Comparison of ENCODE assay signal across 8 mouse cellular contexts in genomic region chr5:120710826-120711248, GRCm38 (mm10). TPM values are rescaled to one million over a fixed set of nuclear protein-coding genes. Genes with fewer than 3 reads are reported as not detected.
DNase-seq lines count a peak whose midpoint lies in the region; ATAC-seq and TF ChIP-seq lines count a peak whose summit lies in the region.

No protein-coding gene starts in this region.

- WGBS in liver, adult 2 months, result 5% methylated on average over 34 of the region's 34 CpGs
- 1% methylated on average over 34 of the region's 34 CpGs for WGBS in hindbrain, embryonic 10.5 days
- under 1% methylated on average over 34 of the region's 34 CpGs for WGBS in midbrain, embryonic 15.5 days

- no peak for TF ChIP-seq POLR2A in liver, adult 2 months (IDR thresholded peaks at IDR 0.05; ENCODE audit: extremely low read depth, insufficient read depth, low read length)

- TF ChIP-seq CTCF in liver, adult 2 months (IDR thresholded peaks at IDR 0.05; ENCODE audit: low read depth, low read length), result no peak

- no peaks in the 10 kb centered on the region for H3K9me3 ChIP-seq in hindbrain, embryonic 10.5 days
- no peaks in the 10 kb centered on the region for H3K9me3 ChIP-seq in midbrain, embryonic 15.5 days

- H3K9ac ChIP-seq in liver, adult 2 months (ENCODE audit: low read depth, low read length), result no peak overlapping the region
- peak overlapping the region; percentile 98 for H3K9ac ChIP-seq in midbrain, embryonic 15.5 days

- H3K79me2 ChIP-seq in liver, adult 2 months (ENCODE audit: control insufficient read depth, insufficient read depth, low read length), result no peaks in the 10 kb centered on the region

- no peaks in the 10 kb centered on the region for H3K36me3 ChIP-seq in liver, adult 2 months (ENCODE audit: control insufficient read depth, insufficient read depth, low read length)
- H3K36me3 ChIP-seq in hindbrain, embryonic 10.5 days, result no peaks in the 10 kb centered on the region
- no peaks in the 10 kb centered on the region for H3K36me3 ChIP-seq in midbrain, embryonic 15.5 days (replicated peaks)

- H3K4me2 ChIP-seq in midbrain, embryonic 15.5 days, result peak overlapping the region; percentile 95

- no peak for ATAC-seq in CD4-positive, CD25-positive, alpha-beta regulatory T cell, adult 4 months
- ATAC-seq in midbrain, embryonic 15.5 days (replicated peaks), result peak; percentile 26

- peak overlapping the region; percentile 23; the same call in 1 of the 2 replicates for H3K4me3 ChIP-seq in liver, adult 2 months (ENCODE audit: insufficient read depth, low read depth, low read length)
- peak overlapping the region; percentile 63 for H3K4me3 ChIP-seq in hindbrain, embryonic 10.5 days
- H3K4me3 ChIP-seq in midbrain, embryonic 15.5 days, result peak overlapping the region; percentile 77

- no peak overlapping the region for H3K27ac ChIP-seq in liver, adult 2 months (replicated peaks; ENCODE audit: insufficient read depth, low read depth, low read length)
- H3K27ac ChIP-seq in hindbrain, embryonic 10.5 days, result peak overlapping the region; percentile 84
- peak overlapping the region; percentile 88 for H3K27ac ChIP-seq in midbrain, embryonic 15.5 days

- no peaks in the 10 kb centered on the region for H3K4me1 ChIP-seq in liver, adult 2 months (ENCODE audit: control insufficient read depth, insufficient read depth, low read length)
- peaks cover 50% of the 10 kb centered on the region for H3K4me1 ChIP-seq in hindbrain, embryonic 10.5 days (replicated peaks)
- H3K4me1 ChIP-seq in midbrain, embryonic 15.5 days, result peaks cover 66% of the 10 kb centered on the region

- DNase-seq in CD4-positive, CD25-positive, alpha-beta regulatory T cell, adult 2 months (ENCODE audit: low read depth, low spot score), result peak; percentile 40
- DNase-seq in liver, adult 2 months (ENCODE audit: extremely low read depth, low read depth, low spot score), result no peak
- DNase-seq in liver, result no peak
- DNase-seq in hindbrain, embryonic 10.5 days (ENCODE audit: low spot score), result no peak
- no peak for DNase-seq in gastrocnemius, adult 8-10 months (ENCODE audit: low spot score in 2 of 2)
- DNase-seq in natural killer cell, adult 2 months (ENCODE audit: low spot score in 2 of 2), result no peak

- peaks cover 17% of the 10 kb centered on the region for H3K27me3 ChIP-seq in liver, adult 2 months (ENCODE audit: control insufficient read depth, insufficient read depth, low read length)
- H3K27me3 ChIP-seq in hindbrain, embryonic 10.5 days (ENCODE audit: insufficient read depth, poor library complexity, severe bottlenecking), result peaks cover 96% of the 10 kb centered on the region
- no peaks in the 10 kb centered on the region for H3K27me3 ChIP-seq in midbrain, embryonic 15.5 days (replicated peaks)

RNA-seq across cellular contexts. Expression of gene Dtx1, which starts 0.9 kb away (rescaled TPM):
- 10 to 100 TPM; 33.4 to 47.7 TPM for polyA plus RNA-seq in CD4-positive, CD25-positive, alpha-beta regulatory T cell, adult 4 months (2017; shearing (Covaris generic))
- total RNA-seq in liver, adult 2 months (2014; rRNA removed), result 0.65 and 1.4 TPM in 2 replicates
- 0.75 and 1.3 TPM in 2 replicates for polyA plus RNA-seq in liver, adult 2 months (2012; rRNA removed)
- polyA plus RNA-seq in hindbrain, embryonic 10.5 days (2016; fragmentation: Nextera tagmentation; extraction: Ambion mirVana), result 1.7 and 5.8 TPM in 2 replicates
- 64.5 and 68.9 TPM in 2 replicates for polyA plus RNA-seq in midbrain, embryonic 15.5 days (2015; fragmentation: Nextera tagmentation; extraction: Ambion mirVana)
- 1 to 10 TPM in 1 of 4 experiments, under 1 TPM in 3; 0.22 to 1.3 (median 0.31) TPM for total RNA-seq in gastrocnemius, adult 8-10 months (2022)

RNA-seq across cellular contexts. Expression of gene Oas2, which starts 38.8 kb away (rescaled TPM):
- 1 to 10 TPM; 1.6 to 3.6 TPM for polyA plus RNA-seq in CD4-positive, CD25-positive, alpha-beta regulatory T cell, adult 4 months (2017; shearing (Covaris generic))
- 1.8 and 1.9 TPM in 2 replicates for total RNA-seq in liver, adult 2 months (2014; rRNA removed)
- polyA plus RNA-seq in liver, adult 2 months (2012; rRNA removed), result 1.3 and 5.4 TPM in 2 replicates
- polyA plus RNA-seq in hindbrain, embryonic 10.5 days (2016; fragmentation: Nextera tagmentation; extraction: Ambion mirVana), result 0.06 and 0.10 TPM in 2 replicates
- 0.43 and 0.59 TPM in 2 replicates for polyA plus RNA-seq in midbrain, embryonic 15.5 days (2015; fragmentation: Nextera tagmentation; extraction: Ambion mirVana)
- under 1 TPM in 2 of 4 experiments, not detected in 2; 0.07 to 0.16 TPM for total RNA-seq in gastrocnemius, adult 8-10 months (2022)

Comparison
In these comparisons a context has a peak if more than half of its experiments do, and no peak if none do; other contexts are left out.
1. H3K4me3 ChIP-seq: peak in every context shown above with its lines; median percentile 77 in midbrain, embryonic 15.5 days; 63 in hindbrain, embryonic 10.5 days; 23 in liver, adult 2 months.